Mouse (Mus musculus) gastrocnemius, adult 18-20 months (tissue): ENCODE measurements around the gene Irf8. TPM values are rescaled to one million over a fixed set of nuclear protein-coding genes. Genes with fewer than 3 reads are reported as not detected.
A peak's percentile ranks its signal among the peaks of the same experiment; 100 is the strongest.

Source experiments
- DNase-seq: peaks from one replicate; pipeline ENCODE4 v3.0.0; 2021; ENCODE audit warnings: low spot score
- long read RNA-seq, 2 experiments: library from polyadenylated mRNA; stranded (forward); transcript quantifications; one replicate each; pipeline ENCODE4 v2.0.0; 2021
- total RNA-seq, 2 experiments: library from RNA; stranded (reverse); gene quantifications; 2 replicates each; pipeline ENCODE4 v1.2.3; 2021

Irf8 gene
- 1 to 10 TPM; 7.6 to 9.0 TPM for total RNA-seq
- long read RNA-seq, experiment 1, transcript Irf8-201 (9 exons, 2,847 nt): major isoform, 31 of 37 reads
- long read RNA-seq, experiment 1, partial matches to known transcripts: 2 of 37 reads
- long read RNA-seq, experiment 1, other reads (novel, unspliced or antisense): 4 of 37 reads
- long read RNA-seq, experiment 2, transcript Irf8-201 (9 exons, 2,847 nt): major isoform, 17 of 28 reads
- long read RNA-seq, experiment 2, partial matches to known transcripts: 6 of 28 reads
- long read RNA-seq, experiment 2, other reads (novel, unspliced or antisense): 5 of 28 reads

DNA sequence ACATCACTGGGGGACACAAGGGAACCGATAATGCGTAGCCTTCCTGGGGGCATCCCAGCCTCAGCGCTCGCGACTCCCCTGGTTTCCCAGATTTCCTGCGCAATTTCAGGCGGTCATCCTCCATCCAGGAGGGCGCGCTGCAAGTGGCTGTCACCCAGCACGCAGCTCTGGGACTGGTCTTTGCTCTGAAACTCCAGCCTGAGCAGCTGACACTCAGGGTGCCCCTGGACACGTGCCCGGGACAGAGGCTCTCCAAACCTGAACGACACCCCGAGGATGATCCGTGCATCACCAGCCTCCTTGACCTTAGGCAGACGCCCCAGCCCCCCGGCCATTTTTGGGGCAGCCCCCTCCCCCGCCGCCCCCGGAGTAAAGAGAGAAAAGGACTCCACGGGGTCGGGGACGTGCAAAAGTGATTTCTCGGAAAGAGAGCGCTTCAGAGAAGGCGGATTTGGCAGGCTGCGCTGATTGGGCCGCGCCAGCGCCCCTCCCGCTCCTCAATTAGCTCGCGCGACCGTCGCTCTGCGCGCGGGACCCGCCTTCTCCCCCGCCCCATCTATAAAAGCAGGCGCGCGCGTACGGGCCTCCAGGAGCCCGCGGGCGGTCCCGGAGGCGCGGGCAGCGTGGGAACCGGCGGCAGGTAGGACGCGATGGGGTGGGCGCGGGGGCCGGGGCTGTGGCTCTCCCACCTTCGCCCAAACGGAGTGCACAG lies at the start of gene Irf8:
Irf8 (plus strand) TSS at position 589 of the 712 bp plus-strand sequence.
- DNase-seq: peak; percentile 89

DNA sequence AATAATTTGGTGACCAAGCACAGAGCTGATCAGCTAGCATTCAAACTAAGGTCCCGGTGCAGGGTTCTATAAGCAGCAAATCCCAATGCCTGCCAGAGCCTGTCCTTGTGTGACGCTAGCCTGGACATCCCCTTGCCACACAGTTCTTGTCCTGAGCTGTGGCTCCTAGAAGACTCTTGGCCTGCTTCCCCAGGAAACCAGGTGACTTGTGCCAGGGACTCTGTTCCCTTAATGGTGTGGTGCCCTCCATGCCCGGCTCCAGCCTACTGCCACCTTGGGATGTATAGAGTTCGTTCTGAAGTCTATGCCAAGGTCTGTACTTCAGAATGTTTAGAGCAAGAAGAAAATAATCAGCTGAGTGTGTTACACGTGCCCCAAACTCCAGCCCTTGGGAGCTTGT lies 49.6 kb upstream of the Irf8 start:
- no peak for DNase-seq

DNA sequence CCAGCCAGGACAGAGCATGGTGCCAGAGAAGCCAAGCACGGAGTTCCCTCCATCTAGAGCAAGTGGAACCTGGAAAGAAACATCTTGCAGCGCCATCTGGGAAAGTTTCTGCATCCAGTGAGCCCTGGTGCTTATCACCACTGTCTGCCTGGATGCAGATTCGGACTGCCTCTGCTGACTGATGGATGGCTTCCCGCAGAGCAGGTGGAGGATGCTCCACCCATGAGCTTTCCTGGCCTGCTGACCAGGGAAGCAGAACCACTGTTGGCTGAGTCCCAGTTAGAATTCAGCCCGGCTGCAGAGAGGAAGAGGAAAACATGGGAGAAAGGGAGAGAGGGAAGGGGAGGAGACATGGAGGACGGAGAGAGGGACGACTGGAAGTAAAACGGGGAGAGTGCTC lies 48.4 kb upstream of the Irf8 start:
- DNase-seq: peak; percentile 47

DNA sequence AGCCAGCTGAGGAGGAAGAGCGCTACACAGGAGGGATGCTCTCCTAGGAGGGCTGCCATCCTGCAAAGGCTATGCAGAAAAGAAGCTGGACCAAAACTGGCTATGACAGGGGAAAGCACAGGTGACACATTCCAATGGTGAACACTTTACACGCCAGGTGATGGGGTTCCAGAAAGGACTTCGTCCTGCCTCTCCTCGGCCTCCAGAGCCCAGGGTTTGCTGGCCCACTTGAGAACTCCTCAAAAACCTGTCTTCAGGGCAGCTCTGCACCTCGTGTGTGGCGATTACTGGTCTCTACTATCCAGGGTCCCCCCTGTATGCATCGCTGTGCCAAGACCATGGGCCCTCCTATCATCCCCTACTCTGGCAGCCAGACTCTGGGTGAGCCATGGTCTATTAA lies 47.6 kb upstream of the Irf8 start:
- DNase-seq: no peak

DNA sequence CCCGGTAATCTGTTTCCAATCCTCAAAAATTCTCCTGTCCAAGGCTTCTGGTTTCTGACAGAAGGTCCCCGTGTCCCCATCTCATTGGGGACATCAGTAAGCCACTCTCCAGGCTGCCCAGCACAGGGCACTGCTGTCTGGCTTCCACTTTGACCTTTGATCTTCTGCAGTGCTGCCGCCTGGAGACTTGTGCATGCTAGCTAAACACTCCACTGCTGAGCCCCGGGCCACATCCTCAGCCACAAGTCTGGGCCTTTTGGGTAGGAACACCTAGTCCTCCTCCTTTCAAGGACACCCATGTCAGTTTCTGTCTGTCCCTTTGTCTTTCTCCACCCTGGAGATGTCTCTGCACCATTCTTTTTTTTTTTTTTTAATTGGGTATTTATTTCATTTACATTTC lies 43.2 kb upstream of the Irf8 start:
- DNase-seq: no peak

DNA sequence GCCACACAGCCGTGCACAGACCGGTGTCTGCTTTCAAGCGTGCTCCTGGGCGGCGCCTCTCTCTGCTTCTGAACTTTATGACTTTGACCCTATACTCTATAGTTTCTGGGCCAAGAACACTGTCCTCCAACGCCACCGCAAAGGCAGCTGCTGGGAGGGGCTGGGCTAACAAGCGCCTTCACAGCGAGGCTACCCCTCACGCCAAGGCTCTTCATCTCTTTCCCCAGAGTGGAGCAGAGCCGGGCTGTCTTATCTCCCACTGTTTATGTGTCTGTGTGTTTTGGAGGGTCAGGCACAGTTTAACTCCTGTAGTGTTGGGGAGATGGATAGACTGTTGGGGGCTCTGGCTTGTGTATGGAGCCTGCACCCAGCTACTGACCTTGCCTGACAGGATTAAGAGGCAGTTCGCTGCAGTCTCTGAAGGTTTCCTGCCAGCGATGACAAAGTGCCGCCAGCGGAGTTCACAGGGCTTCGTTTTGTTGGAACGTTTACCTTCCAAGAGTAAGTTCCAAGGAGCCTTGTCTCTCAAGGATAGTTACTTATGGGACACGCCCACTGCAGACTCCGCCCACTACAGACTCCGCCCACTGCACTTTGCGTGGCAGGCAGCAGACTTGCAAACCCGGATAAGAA lies 42.2 kb upstream of the Irf8 start:
- peak; percentile 70 for DNase-seq

DNA sequence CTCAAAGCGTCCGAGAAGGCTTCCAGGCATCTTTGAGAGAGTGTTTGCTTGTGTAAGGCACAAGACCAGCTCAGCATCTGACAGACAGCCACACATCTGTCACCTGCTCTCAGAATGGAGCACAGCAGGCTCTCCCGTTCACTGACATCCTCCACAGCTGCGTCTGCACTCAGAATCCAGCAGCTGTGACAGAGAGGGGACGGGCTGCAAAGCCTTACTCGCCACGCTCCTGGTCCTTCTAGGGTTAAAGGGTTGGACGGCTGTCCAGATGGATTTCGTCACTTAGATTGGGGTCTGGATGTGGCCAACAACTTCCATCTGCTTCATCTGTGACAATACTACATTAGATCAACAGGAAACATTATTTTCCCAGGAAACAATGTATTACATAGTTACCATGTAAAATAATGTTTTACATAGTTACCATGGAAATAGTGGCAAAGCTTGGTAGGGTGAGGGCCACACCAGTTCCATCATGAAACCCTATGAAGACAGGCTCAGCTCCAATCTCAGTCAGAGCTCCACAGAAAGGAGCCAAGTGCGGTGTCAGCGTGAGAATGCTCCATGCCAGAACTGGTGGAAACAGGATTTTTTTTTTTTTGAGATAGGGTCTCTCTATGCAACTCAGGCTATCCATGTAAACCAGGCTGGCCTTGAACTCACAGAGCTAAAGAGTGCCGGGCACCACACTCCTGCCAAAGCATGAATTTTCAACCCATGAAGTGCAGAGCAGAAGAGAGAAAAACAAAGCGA lies 39.6 kb upstream of the Irf8 start:
- no peak for DNase-seq

DNA sequence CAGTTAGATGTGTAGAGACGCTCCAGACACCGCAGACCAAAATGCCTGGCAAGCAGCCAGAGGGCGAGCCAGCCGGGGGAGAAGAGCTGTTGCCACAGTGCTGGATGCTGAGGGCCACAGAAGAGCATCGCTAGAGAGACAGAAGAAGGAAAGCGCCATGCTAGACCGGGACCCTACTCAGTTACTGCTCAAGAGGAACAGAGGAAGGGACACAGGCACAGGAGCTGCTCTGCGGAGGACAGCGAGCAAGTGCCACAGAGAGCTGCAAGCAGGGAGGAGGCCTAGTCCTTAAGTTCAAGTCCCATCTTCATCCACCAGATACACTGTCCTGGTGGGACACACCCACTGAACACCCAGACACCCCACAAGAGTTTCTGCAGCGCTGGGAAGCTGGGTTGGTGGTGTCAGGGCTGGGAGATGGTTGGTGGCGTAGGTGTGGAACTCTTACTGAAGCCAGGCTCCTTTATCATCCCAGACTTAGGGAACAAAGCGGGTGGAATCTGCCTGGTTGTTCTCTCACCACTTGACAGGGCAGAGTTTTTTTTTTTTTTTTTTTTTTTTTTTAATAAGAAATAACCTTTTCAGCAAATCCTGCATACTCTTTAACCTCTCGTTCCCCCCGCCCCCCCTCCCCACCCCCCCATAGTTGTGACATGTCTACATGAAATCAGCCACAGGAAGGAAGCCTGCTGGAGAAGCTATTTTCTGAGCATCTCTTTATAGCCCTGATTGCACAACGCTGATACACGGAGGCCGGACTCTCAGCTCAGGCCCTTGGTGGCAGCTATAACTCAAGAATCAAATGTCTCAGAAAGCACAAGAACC lies 38.8 kb upstream of the Irf8 start:
- DNase-seq: no peak

DNA sequence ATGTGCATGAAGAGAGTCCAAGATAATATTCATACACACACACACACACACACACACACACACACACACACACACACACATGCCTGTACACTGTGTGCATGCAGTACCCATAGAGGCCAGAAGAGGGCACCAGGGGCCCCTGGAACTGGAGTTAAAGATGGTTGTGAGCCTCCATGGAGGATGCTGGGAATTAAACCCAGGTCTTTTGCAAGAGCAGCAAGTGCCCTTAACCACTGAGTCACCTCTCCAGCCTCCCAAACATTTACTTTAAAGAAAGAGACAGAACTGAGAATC lies 38.2 kb upstream of the Irf8 start:
- no peak for DNase-seq

DNA sequence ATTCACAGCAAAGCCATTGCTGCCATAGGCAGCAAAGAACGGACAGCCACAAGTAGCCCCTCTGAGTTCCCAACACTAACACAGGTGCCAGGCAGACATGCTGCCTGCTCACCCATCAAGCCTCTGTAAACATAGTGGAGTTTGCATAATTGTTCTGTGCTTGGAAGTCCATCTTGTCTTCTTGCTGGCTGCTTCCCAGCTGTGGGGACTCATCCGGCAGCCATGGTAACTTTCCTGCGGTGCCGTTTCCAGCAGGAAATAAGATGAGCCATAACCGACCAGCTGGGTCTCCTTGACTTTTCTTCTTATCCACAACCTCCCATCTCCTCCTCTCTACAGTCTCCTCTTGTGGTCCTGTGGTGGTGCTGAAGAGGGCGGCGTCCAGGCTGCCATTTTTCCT lies 37.7 kb upstream of the Irf8 start:
- no peak for DNase-seq

DNA sequence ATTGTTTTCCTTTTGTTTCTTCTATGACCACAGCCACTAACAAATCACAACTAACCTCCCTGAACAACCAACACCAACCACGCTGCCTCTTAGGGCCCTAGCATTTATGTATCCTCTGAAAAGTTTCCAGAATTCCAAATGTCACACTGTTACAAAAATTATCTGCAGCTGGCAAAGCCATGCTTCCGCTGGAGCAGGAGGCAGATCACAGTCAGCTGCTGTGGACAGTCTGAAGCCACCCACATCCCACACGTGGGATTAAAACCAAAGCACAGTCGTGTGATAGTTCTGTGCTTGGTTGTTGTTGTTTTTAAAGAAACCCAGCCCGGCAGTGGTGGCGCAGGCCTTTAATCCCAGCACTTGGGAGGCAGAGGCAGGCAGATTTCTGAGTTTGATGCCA lies 37.1 kb upstream of the Irf8 start:
- no peak for DNase-seq

DNA sequence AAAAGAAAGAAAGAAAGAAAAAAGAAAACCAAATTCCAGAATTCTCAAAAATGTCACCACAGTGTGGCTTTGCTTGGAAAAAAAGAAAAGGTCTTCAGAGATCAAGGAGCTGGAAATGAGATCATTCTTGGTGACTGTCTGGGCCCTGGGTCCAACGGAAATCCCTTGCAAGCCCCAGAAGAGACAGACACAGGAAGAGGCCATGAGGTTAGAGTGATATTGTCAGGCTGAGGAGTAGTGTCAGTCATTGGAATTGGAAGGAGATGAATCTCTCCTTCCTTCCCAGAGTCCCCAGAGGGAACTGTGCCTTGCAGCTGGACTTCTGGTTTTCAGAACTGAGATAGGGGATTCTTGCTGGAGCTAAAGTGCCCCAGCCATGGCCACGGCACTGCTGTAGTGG lies 36.6 kb upstream of the Irf8 start:
- no peak for DNase-seq

DNA sequence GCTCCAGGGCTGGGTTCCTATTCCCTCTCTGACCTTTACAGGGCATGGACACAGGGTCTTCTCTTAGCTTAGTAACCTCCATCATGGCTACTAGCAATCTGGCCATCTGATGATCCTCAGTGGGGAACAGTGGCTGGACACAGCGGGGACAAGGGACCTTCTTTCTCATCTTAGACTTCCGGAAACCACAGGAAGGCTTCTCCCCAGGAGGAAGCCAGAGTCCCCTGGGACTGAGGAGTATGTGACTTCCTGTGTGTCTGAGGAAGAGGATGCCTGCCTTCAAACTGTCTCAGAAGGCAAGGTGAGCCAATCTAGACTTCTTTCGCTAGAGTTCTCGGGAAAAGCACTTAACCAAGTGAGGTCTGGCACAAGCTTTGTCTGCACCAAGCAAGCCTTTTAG lies 36.1 kb upstream of the Irf8 start:
- DNase-seq: no peak

DNA sequence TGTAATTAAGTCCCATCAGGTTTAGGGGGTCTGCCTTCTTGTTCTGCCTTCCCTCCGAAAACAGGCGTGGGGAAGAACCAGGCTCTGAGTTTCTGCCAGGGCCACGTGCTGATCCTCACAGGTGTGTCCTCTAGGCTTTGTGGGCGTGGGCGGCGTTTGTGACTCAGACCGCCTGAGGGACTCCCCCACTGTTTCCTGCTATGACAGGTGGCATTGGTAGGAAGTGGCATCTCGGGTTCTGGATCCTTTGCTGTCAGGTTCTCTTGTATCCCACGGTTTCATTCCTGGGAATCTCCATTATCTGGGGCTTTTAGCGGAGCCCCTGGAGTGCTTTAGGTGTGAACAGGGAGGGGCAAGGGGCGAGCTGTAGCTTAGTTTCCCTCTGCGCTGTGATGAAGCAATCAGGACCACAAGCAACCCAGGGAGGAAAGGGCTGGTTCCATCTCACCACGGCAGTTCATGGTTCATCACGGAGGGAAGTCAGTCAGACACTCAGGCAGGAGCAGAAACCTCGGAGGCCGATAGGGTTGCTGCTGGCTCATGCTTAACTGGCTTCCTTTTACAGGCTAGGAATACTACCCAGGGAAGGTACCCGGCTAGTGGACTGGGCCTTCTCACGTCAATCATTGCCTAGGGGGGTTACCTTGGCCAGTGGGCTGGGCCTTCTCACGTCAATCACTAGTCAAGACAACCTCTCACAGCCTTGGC lies 34.2 kb upstream of the Irf8 start:
- no peak for DNase-seq

DNA sequence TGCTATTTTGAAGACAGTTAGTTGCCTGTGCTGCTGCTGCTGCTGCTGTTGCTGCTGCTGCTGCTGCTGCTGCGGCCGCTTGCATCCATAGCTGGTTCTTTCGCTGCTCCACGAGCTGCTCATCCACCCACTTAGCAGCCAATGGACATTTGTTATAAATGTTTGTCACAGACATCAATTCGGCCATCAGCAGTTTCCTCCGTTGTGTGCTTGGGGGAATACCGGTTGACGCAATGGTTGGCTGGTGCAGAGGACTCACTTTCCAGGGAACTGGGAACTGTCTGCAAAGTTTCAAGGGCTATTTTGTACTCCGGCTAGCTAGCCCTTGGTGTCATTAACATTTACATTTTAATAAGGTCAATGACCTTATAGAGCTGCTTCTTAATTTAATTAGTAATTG lies 32.0 kb upstream of the Irf8 start:
- DNase-seq: peak; percentile 49

DNA sequence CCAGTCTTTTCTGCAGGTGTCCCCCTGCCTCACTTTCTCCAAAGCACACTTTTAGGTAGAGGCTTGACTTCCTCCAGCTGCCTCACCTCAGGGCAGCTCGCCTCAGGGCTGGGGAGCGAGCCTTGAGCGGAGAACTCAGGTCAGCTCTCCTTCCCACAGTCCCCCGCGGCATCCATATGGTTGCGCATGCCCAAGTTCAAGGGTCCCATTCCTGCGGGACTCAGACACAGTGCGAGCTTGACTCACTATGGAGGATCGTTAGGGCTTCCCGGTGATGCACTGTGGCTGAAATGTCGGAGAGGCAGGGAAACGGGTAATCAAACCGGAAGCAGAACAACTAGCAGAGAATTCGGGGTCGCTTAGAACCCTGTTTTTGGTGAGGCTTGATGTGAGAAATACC lies 31.0 kb upstream of the Irf8 start:
- no peak for DNase-seq

DNA sequence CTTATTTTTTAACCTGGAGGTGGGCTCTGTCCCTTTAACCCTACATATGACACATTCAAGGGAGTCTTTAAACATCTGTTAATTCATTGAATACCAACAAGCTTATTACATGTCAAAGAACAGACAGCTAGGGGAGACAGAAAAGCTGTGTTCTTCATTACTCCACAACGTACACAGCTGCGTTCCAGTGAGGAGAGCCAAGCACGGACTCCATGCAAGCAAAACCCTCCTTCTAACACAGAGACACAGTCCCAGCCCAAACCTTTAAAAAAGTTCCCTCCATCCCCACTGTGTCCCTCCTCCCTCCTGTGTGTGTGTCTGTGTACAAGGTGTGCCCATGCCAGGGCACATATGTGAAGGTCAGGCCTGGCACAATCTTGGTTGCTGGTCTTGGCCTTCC lies 30.0 kb upstream of the Irf8 start:
- DNase-seq: no peak

DNA sequence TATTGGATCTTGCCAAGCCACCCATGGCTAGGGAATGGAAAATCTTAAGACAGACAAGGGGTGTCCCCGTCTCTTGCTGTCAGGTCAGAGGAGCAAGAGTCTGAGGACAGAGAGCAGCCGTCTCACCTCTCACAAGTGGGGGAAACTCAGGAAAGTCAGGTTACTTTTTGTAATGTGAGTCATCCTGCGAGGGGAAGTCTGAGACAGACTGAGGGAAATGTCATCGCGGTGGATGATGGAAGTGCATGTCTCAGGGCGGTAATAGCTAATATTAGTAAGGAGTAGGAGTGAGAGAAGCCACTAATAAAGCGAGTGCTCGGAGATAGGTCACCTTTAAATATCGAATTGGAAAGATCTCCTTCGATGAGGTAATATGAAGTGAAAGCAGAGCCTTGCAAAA lies 27.0 kb upstream of the Irf8 start:
- DNase-seq: no peak

DNA sequence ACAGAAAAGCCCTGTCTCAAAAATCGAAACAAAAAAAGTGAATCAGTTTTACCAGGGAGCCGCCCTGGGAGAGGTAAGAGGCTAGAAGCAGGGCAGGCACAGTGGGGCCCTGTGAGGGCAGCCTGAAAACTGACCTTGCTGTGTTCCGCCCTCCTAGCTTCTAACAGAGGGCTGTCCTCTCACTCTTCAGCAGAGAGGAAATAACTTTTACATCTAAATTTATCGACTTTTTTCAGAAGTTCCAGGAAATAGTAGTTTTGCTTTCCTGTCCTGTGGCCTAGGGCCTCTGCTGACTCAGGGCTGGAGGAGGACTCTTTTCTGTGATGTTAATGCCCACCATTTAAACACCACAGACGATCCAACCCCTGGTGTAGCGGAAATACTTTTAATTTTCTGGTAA lies 21.0 kb upstream of the Irf8 start:
- no peak for DNase-seq

DNA sequence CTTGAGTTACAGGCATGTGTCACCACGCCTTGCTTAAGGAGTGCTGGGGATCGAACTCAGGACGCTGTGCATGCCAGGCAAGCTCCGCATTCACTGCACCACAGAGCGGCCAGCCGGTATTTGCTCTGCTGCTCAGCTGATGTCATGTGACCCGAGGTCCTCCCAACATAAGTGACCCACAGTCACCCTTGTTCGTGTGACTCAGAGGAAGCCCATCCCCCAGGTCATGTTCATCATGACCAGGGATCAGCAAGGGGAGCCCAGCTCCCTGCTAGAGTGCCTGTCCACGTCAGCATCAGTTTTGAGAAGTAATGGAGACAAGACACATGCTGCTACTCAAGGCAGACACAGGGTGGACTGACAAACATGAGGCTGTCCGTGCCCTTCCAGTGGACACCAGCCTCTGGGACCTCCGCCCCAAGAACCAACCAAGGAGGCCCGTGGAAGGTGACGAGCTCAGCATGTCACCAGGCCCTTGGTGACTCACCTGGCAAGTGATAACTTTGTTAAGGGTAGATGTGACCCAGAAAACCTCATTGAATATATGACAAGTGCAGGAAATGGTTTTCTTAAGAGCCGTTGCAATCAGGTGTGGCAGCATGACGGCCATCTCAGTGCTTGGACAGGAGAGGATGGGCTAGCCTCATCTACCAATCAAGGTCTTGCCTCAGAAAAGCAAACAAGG lies 20.0 kb upstream of the Irf8 start:
- DNase-seq: no peak
